Mouse (Mus musculus): ENCODE measurements around the gene Oser1.

GRCm38 (mm10) chr2:163359253-163359652 is 65.2 kb downstream of the Oser1 start:
- TF ChIP-seq GATA2 (IDR thresholded peaks at IDR 0.05; ENCODE audit: borderline replicate concordance, low read depth, low read length): no peak
- no peak for TF ChIP-seq CTCF (IDR thresholded peaks at IDR 0.05; ENCODE audit: low read depth, low read length)
- no peak for TF ChIP-seq POLR2AphosphoS5 (IDR thresholded peaks at IDR 0.05; ENCODE audit: insufficient replicate concordance, low read depth, low read length)
- no peak for TF ChIP-seq GATA1 (IDR thresholded peaks at IDR 0.05; ENCODE audit: borderline replicate concordance, low read length)
